Mouse (Mus musculus): ENCODE measurements at regions not wholly inside any gene's neighbourhood (a gene's known extent, or its start where the extent isn't known, plus 50 kb on each side); places are given as distances from the start of the nearest gene placed in this dataset.
A peak's percentile ranks its signal among the peaks of the same experiment; 100 is the strongest.

DNA sequence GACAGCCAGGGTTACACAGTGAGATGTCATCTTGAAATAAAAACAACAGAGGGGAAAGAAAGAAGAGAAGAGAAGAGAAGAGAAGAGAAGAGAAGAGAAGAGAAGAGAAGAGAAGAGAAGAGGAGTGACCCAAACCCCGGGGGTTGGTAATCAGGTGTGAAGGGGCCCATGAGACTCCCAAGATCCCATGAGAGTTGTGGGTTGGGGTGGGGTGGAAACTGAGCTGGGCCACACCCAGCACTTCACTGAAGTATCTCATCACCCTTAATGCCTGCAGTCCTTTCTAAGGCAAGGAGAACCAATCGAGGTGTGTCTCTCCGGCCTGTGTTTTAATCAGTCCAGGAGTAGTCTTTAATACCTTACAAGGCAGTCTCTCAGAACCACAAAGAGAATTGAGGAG is 201.5 kb upstream of the Afdn start:
- no peaks in the 10 kb centered on the region for H3K36me3 ChIP-seq (ENCODE audit: control insufficient read depth, insufficient read depth, low read length)
- H3K9ac ChIP-seq (ENCODE audit: low read length): no peak overlapping the region
- H3K27ac ChIP-seq (replicated peaks): 0 out of 2 replicates have a peak overlapping the region, but pooled peaks have one; percentile 30
- WGBS: 61% methylated on average over 3 of the region's 3 CpGs
- H3K4me2 ChIP-seq (replicated peaks; ENCODE audit: low read depth): no peak overlapping the region
- no peaks in the 10 kb centered on the region for H3K4me1 ChIP-seq (replicated peaks; ENCODE audit: control insufficient read depth, insufficient read depth)
- TF ChIP-seq CTCF (IDR thresholded peaks at IDR 0.05; ENCODE audit: low read depth): no peak
- no peaks in the 10 kb centered on the region for H3K9me3 ChIP-seq (ENCODE audit: control insufficient read depth, low read length)
- no peak overlapping the region for H3K4me3 ChIP-seq (ENCODE audit: low read depth, low read length)
- no peaks in the 10 kb centered on the region for H3K27me3 ChIP-seq (ENCODE audit: control insufficient read depth, insufficient read depth, low read length)
- DNase-seq (ENCODE audit: low spot score) (no peak), ATAC-seq (ENCODE audit: low FRiP score, low TSS enrichment) (no peak)

GRCm38 (mm10) chr17:13561342-13561741 is 199.0 kb upstream of the Afdn start:
- H3K4me1 ChIP-seq (replicated peaks; ENCODE audit: control insufficient read depth, insufficient read depth): no peaks in the 10 kb centered on the region
- no peaks in the 10 kb centered on the region for H3K9me3 ChIP-seq (ENCODE audit: control insufficient read depth, low read length)
- TF ChIP-seq EP300 (optimal IDR thresholded peaks at IDR 0.05) (no peak), CTCF (IDR thresholded peaks at IDR 0.05; ENCODE audit: low read depth) (no peak)
- no peak overlapping the region for H3K27ac ChIP-seq (replicated peaks)
- H3K4me2 ChIP-seq (replicated peaks; ENCODE audit: low read depth): no peak overlapping the region
- H3K27me3 ChIP-seq (ENCODE audit: control insufficient read depth, insufficient read depth, low read length): no peaks in the 10 kb centered on the region
- DNase-seq (ENCODE audit: low spot score) (no peak), ATAC-seq (ENCODE audit: low FRiP score, low TSS enrichment) (no peak)
- no peaks in the 10 kb centered on the region for H3K36me3 ChIP-seq (ENCODE audit: control insufficient read depth, insufficient read depth, low read length)
- no peak overlapping the region for H3K4me3 ChIP-seq (ENCODE audit: low read depth, low read length)
- no peak overlapping the region for H3K9ac ChIP-seq (ENCODE audit: low read length)
- 53% methylated on average over 8 of the region's 8 CpGs for WGBS

DNA sequence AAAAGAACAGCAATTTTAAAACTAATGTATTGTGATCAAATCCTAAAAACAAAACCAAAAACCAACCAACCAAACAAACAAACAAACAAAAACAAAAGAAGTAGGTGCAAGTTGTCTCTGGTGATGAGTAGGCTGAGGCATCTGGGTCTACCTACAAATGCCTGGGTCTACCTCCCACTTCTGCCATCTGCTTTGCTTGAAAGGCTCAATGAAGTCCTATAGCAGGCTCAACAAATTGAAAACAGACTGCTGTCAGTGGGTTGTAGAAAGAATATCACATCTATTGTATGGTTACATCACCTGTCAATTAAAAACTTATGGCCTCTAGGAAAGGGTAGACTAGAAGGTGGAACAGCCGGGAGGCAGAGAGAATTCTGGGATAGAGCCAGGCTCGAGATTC is 197.4 kb upstream of the Afdn start:
- no peak for ATAC-seq (ENCODE audit: low FRiP score, low TSS enrichment)
- H3K27ac ChIP-seq (replicated peaks): no peak overlapping the region
- TF ChIP-seq EP300 (optimal IDR thresholded peaks at IDR 0.05): no peak
- no peak for TF ChIP-seq CTCF (IDR thresholded peaks at IDR 0.05; ENCODE audit: low read depth)
- no peak overlapping the region for H3K4me3 ChIP-seq (ENCODE audit: low read depth, low read length)
- no peaks in the 10 kb centered on the region for H3K4me1 ChIP-seq (replicated peaks; ENCODE audit: control insufficient read depth, insufficient read depth)
- no peaks in the 10 kb centered on the region for H3K27me3 ChIP-seq (ENCODE audit: control insufficient read depth, insufficient read depth, low read length)
- WGBS: 81% methylated on average over 2 of the region's 2 CpGs
- no peak overlapping the region for H3K9ac ChIP-seq (ENCODE audit: low read length)
- H3K9me3 ChIP-seq (ENCODE audit: control insufficient read depth, low read length): no peaks in the 10 kb centered on the region
- H3K36me3 ChIP-seq (ENCODE audit: control insufficient read depth, insufficient read depth, low read length): no peaks in the 10 kb centered on the region
- no peak for DNase-seq (ENCODE audit: low spot score)
- H3K4me2 ChIP-seq (replicated peaks; ENCODE audit: low read depth): no peak overlapping the region

DNA sequence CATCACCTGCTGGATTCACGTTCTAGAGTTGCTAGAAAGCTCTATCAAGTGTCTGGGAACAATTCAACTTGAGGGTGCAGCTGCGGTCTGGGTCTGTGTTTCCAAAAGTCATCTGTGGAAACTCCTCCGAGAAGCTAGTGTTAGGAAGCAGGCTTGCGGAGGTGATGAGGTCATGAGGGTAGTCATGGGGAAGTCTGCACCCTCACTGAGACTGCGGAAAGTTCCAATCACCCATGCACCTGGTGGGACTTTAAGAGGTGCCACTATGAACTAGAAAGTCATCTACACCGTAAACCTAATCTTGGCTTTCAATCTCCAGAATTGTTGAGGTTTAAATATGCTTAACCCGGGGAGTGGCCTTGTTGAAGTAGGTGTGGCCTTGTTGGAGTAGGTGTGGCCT is 195.5 kb upstream of the Afdn start:
- WGBS: 86% methylated on average over 7 of the region's 7 CpGs
- TF ChIP-seq CTCF (IDR thresholded peaks at IDR 0.05; ENCODE audit: low read depth): no peak
- no peak for TF ChIP-seq EP300 (optimal IDR thresholded peaks at IDR 0.05)
- ATAC-seq (ENCODE audit: low FRiP score, low TSS enrichment): no peak

GRCm38 (mm10) chr17:13566680-13567079 is 193.7 kb upstream of the Afdn start:
- H3K4me3 ChIP-seq (ENCODE audit: low read depth, low read length): no peak overlapping the region
- no peaks in the 10 kb centered on the region for H3K9me3 ChIP-seq (ENCODE audit: control insufficient read depth, low read length)
- peak overlapping the region; percentile 76 for H3K27ac ChIP-seq (replicated peaks)
- no peak overlapping the region for H3K4me2 ChIP-seq (replicated peaks; ENCODE audit: low read depth)
- no peaks in the 10 kb centered on the region for H3K36me3 ChIP-seq (ENCODE audit: control insufficient read depth, insufficient read depth, low read length)
- WGBS: 56% methylated on average over 7 of the region's 7 CpGs
- TF ChIP-seq CTCF (IDR thresholded peaks at IDR 0.05; ENCODE audit: low read depth) (no peak), EP300 (optimal IDR thresholded peaks at IDR 0.05) (peak; percentile 87)
- H3K27me3 ChIP-seq (ENCODE audit: control insufficient read depth, insufficient read depth, low read length): no peaks in the 10 kb centered on the region
- ATAC-seq (ENCODE audit: low FRiP score, low TSS enrichment) (0 out of 2 replicates have a peak, but pooled peaks have one; percentile 23), DNase-seq (ENCODE audit: low spot score) (no peak)
- H3K9ac ChIP-seq (ENCODE audit: low read length): no peak overlapping the region
- no peaks in the 10 kb centered on the region for H3K4me1 ChIP-seq (replicated peaks; ENCODE audit: control insufficient read depth, insufficient read depth)

More for the DNA sequence above, 195.5 kb upstream of the Afdn start:
- Histone ChIP-seq H3K27me3 (ENCODE audit: control insufficient read depth, insufficient read depth, low read length) (no peaks in the 10 kb centered on the region), H3K27ac (replicated peaks) (no peak overlapping the region), H3K4me2 (replicated peaks; ENCODE audit: low read depth) (no peak overlapping the region), H3K4me1 (replicated peaks; ENCODE audit: control insufficient read depth, insufficient read depth) (no peaks in the 10 kb centered on the region), H3K9me3 (ENCODE audit: control insufficient read depth, low read length) (no peaks in the 10 kb centered on the region), H3K4me3 (ENCODE audit: low read depth, low read length) (no peak overlapping the region), H3K9ac (ENCODE audit: low read length) (no peak overlapping the region), H3K36me3 (ENCODE audit: control insufficient read depth, insufficient read depth, low read length) (no peaks in the 10 kb centered on the region)
- no peak for DNase-seq (ENCODE audit: low spot score)

DNA sequence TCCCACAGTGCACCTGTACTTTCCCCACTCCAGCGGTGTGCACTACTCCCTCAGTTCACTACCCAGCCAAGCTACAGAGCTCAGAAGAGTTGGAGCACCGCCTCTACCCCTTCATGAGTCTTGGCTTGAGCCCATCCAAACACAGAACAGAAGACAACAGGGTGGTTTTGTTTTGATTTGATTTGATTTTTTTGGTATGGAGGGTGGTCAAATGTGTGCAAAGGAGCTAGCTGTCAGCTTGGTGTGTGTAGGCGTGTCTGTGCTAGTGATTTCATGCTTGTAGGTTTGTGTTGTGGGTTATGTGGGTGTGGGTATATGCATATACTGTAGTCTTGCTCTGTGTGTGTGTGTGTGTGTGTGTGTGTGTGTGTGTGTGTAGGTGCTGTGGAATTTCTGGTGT is 193.2 kb upstream of the Afdn start:
- Histone ChIP-seq H3K27me3 (ENCODE audit: control insufficient read depth, insufficient read depth, low read length) (no peaks in the 10 kb centered on the region), H3K4me3 (ENCODE audit: low read depth, low read length) (no peak overlapping the region), H3K9ac (ENCODE audit: low read length) (no peak overlapping the region), H3K36me3 (ENCODE audit: control insufficient read depth, insufficient read depth, low read length) (no peaks in the 10 kb centered on the region), H3K4me1 (replicated peaks; ENCODE audit: control insufficient read depth, insufficient read depth) (no peaks in the 10 kb centered on the region), H3K4me2 (replicated peaks; ENCODE audit: low read depth) (no peak overlapping the region), H3K9me3 (ENCODE audit: control insufficient read depth, low read length) (no peaks in the 10 kb centered on the region), H3K27ac (replicated peaks) (peak overlapping the region; percentile 76)
- WGBS: 75% methylated on average over 3 of the region's 3 CpGs
- ATAC-seq (ENCODE audit: low FRiP score, low TSS enrichment) (no peak), DNase-seq (ENCODE audit: low spot score) (no peak)
- TF ChIP-seq CTCF (IDR thresholded peaks at IDR 0.05; ENCODE audit: low read depth) (no peak), EP300 (optimal IDR thresholded peaks at IDR 0.05) (no peak)

Data from stomach, postnatal 0 days (tissue).